Mouse (Mus musculus) MEL (cell line): ENCODE data around the gene Nfat5. TPM values are rescaled to one million over a fixed set of nuclear protein-coding genes. Genes with fewer than 3 reads are reported as not detected.

Source experiments
- DNase-seq: peaks from one replicate; pipeline ENCODE4 v3.0.0; 2011; ENCODE audit warnings: low read depth, low spot score
- H3K27ac ChIP-seq: 2 replicates; pipeline ENCODE4 v1.5.1; 2012; ENCODE audit warnings: low read depth, mild to moderate bottlenecking, control low read depth, low read length, moderate library complexity; ENCODE audit not compliant: control insufficient read depth
- H3K27me3 ChIP-seq, 2 experiments: fragments of 150-350 bp in 1 of 2; sonication (generic) in 1 of 2; 2 replicates each; pipeline ENCODE4 v1.6.1; 2012; ENCODE audit warnings: low read length in 2 of 2, mild to moderate bottlenecking in 2 of 2, improper control_type of control experiment in 1 of 2, moderate library complexity in 1 of 2; ENCODE audit not compliant: insufficient read depth in 2 of 2, control insufficient read depth in 1 of 2
- H3K36me3 ChIP-seq, 2 experiments: 2 replicates each; pipeline ENCODE4 v1.6.1; 2012 to 2014; ENCODE audit warnings: low read length in 2 of 2, improper control_type of control experiment in 1 of 2, inconsistent platforms in 1 of 2, mild to moderate bottlenecking in 1 of 2; ENCODE audit not compliant: insufficient read depth in 2 of 2, control insufficient read depth in 1 of 2
- H3K4me1 ChIP-seq, 2 experiments: fragments of 150-350 bp in 1 of 2; sonication (generic) in 1 of 2; 2 replicates each; pipeline ENCODE4 v1.6.1; 2012; ENCODE audit warnings: low read length in 2 of 2, improper control_type of control experiment in 1 of 2, mild to moderate bottlenecking in 1 of 2; ENCODE audit not compliant: insufficient read depth in 2 of 2, control insufficient read depth in 1 of 2
- H3K4me3 ChIP-seq, 2 experiments: fragments of 150-350 bp in 1 of 2; sonication (generic) in 1 of 2; 2 replicates each; pipeline ENCODE4 v1.5.1; 2012; ENCODE audit warnings: low read depth in 2 of 2, low read length in 2 of 2, mild to moderate bottlenecking in 2 of 2, moderate library complexity in 2 of 2, control low read depth in 1 of 2, improper control_type of control experiment in 1 of 2; ENCODE audit not compliant: control insufficient read depth in 1 of 2, insufficient read depth in 1 of 2
- H3K79me2 ChIP-seq: 2 replicates; pipeline ENCODE4 v1.6.1; 2012; ENCODE audit warnings: mild to moderate bottlenecking, low read length, moderate library complexity; ENCODE audit not compliant: control insufficient read depth, poor library complexity, insufficient read depth
- H3K9ac ChIP-seq: 2 replicates; pipeline ENCODE4 v1.6.1; 2012; ENCODE audit warnings: low read depth, mild to moderate bottlenecking, control low read depth, low read length, moderate library complexity; ENCODE audit not compliant: control insufficient read depth, poor library complexity, severe bottlenecking
- H3K9me3 ChIP-seq: fragments of 150-350 bp; sonication (generic); replicated peaks from 2 replicates; pipeline ENCODE4 v1.6.1; 2012; ENCODE audit warnings: mild to moderate bottlenecking, low read length, improper control_type of control experiment, moderate library complexity; ENCODE audit not compliant: insufficient read depth
- CHD1 ChIP-seq: IDR thresholded peaks from 2 replicates; pipeline ENCODE4 v1.6.1; 2012; ENCODE audit warnings: low read depth, mild to moderate bottlenecking, inconsistent platforms, low read length, improper control_type of control experiment
- CHD2 ChIP-seq: IDR thresholded peaks from 2 replicates; pipeline ENCODE4 v1.6.1; 2011; ENCODE audit warnings: low read length, improper control_type of control experiment
- CTCF ChIP-seq, 3 experiments: IDR thresholded peaks in 2 of 3; conservative IDR thresholded peaks in 1 of 3; 2 replicates each; pipeline ENCODE4 v1.5.1; 2011 to 2012; ENCODE audit warnings: low read length in 3 of 3, low read depth in 2 of 3, mild to moderate bottlenecking in 2 of 3, improper control_type of control experiment in 1 of 3, inconsistent platforms in 1 of 3, mixed read lengths in 1 of 3, moderate library complexity in 1 of 3; ENCODE audit not compliant: control insufficient read depth in 1 of 3, insufficient read depth in 1 of 3, poor library complexity in 1 of 3, severe bottlenecking in 1 of 3
- E2F4 ChIP-seq: IDR thresholded peaks from 2 replicates; pipeline ENCODE4 v1.6.1; 2011; ENCODE audit warnings: low read depth, low read length, improper control_type of control experiment, borderline replicate concordance
- ETS1 ChIP-seq: IDR thresholded peaks from 2 replicates; pipeline ENCODE4 v1.6.1; 2012; ENCODE audit warnings: low read depth, mild to moderate bottlenecking, inconsistent platforms, low read length, improper control_type of control experiment, moderate library complexity
- GABPA ChIP-seq: IDR thresholded peaks from 2 replicates; pipeline ENCODE4 v1.6.1; 2012; ENCODE audit warnings: low read depth, mild to moderate bottlenecking, inconsistent platforms, low read length, improper control_type of control experiment, moderate library complexity
- GATA1 ChIP-seq: IDR thresholded peaks from 2 replicates; pipeline ENCODE4 v1.6.1; 2011; ENCODE audit warnings: low read depth, low read length, improper control_type of control experiment
- HCFC1 ChIP-seq: IDR thresholded peaks from 2 replicates; pipeline ENCODE4 v1.6.1; 2012; ENCODE audit warnings: low read depth, mild to moderate bottlenecking, inconsistent platforms, low read length, improper control_type of control experiment, moderate library complexity
- MXI1 ChIP-seq: IDR thresholded peaks from 2 replicates; pipeline ENCODE4 v1.6.1; 2011; ENCODE audit warnings: mild to moderate bottlenecking, low read depth, low read length, improper control_type of control experiment
- MYB ChIP-seq: IDR thresholded peaks from 2 replicates; pipeline ENCODE4 v1.6.1; 2011; ENCODE audit warnings: mild to moderate bottlenecking, low read depth, low read length, improper control_type of control experiment
- MYC ChIP-seq: IDR thresholded peaks from 2 replicates; pipeline ENCODE4 v1.6.1; 2011; ENCODE audit warnings: low read depth, mild to moderate bottlenecking, low read length, improper control_type of control experiment, moderate library complexity
- NELFE ChIP-seq: IDR thresholded peaks from 2 replicates; pipeline ENCODE4 v1.6.1; 2011; ENCODE audit warnings: low read depth, low read length, improper control_type of control experiment
- NRF1 ChIP-seq: IDR thresholded peaks from 2 replicates; pipeline ENCODE4 v1.6.1; 2014; ENCODE audit warnings: low read depth, mild to moderate bottlenecking, inconsistent platforms, low read length, improper control_type of control experiment, moderate library complexity; ENCODE audit not compliant: poor library complexity, insufficient read depth, severe bottlenecking
- POLR2AphosphoS2 ChIP-seq: IDR thresholded peaks from 2 replicates; pipeline ENCODE4 v1.6.1; 2011; ENCODE audit warnings: low read length, improper control_type of control experiment
- POLR2AphosphoS5 ChIP-seq: IDR thresholded peaks from 2 replicates; pipeline ENCODE4 v1.6.1; 2012; ENCODE audit warnings: low read depth, borderline replicate concordance, mild to moderate bottlenecking, inconsistent platforms, low read length, moderate library complexity, mixed read lengths
- RAD21 ChIP-seq: IDR thresholded peaks from 2 replicates; pipeline ENCODE4 v1.6.1; 2011; ENCODE audit warnings: mild to moderate bottlenecking, low read depth, low read length, improper control_type of control experiment
- SIN3A ChIP-seq: IDR thresholded peaks from 2 replicates; pipeline ENCODE4 v1.6.1; 2012; ENCODE audit warnings: low read length, improper control_type of control experiment, inconsistent platforms
- SMC3 ChIP-seq: IDR thresholded peaks from 2 replicates; pipeline ENCODE4 v1.6.1; 2011; ENCODE audit warnings: low read depth, low read length, improper control_type of control experiment
- TAL1 ChIP-seq: IDR thresholded peaks from 2 replicates; pipeline ENCODE4 v1.6.1; 2012; ENCODE audit warnings: mild to moderate bottlenecking, inconsistent platforms, low read length, moderate library complexity, mixed read lengths
- TBP ChIP-seq: IDR thresholded peaks from 2 replicates; pipeline ENCODE4 v1.8.0; 2011; ENCODE audit warnings: low read depth, low read length, improper control_type of control experiment
- TCF12 ChIP-seq: IDR thresholded peaks from 2 replicates; pipeline ENCODE4 v1.6.1; 2014; ENCODE audit warnings: low read depth, mild to moderate bottlenecking, inconsistent platforms, low read length, improper control_type of control experiment, moderate library complexity
- UBTF ChIP-seq: IDR thresholded peaks from 2 replicates; pipeline ENCODE4 v1.6.1; 2012; ENCODE audit warnings: low read depth, mild to moderate bottlenecking, inconsistent platforms, low read length, improper control_type of control experiment, moderate library complexity, borderline replicate concordance; ENCODE audit not compliant: insufficient read depth
- USF1 ChIP-seq: IDR thresholded peaks from 2 replicates; pipeline ENCODE4 v1.6.1; 2014; ENCODE audit warnings: low read depth, mild to moderate bottlenecking, inconsistent platforms, low read length, improper control_type of control experiment, moderate library complexity
- ZC3H11A ChIP-seq: IDR thresholded peaks from 2 replicates; pipeline ENCODE4 v1.6.1; 2012; ENCODE audit warnings: low read depth, mild to moderate bottlenecking, inconsistent platforms, low read length, improper control_type of control experiment
- ZKSCAN1 ChIP-seq: IDR thresholded peaks from 2 replicates; pipeline ENCODE4 v1.6.1; 2012; ENCODE audit warnings: low read depth, mild to moderate bottlenecking, inconsistent platforms, low read length, improper control_type of control experiment, moderate library complexity
- ZMIZ1 ChIP-seq: IDR thresholded peaks from 2 replicates; pipeline ENCODE4 v1.6.1; 2012; ENCODE audit warnings: low read depth, mild to moderate bottlenecking, inconsistent platforms, low read length, improper control_type of control experiment, moderate library complexity
- polyA plus RNA-seq, 2 experiments: library from polyadenylated mRNA; stranded (reverse) in 1 of 2; unstranded in 1 of 2; fragments of >175 nt in 1 of 2; fragments of >200 nt in 1 of 2; gene quantifications; 2 replicates each; pipeline versions ENCODE4 v1.2.1 to v1.2.4; 2012; ENCODE audit warnings: low replicate concordance in 2 of 2, low read depth in 1 of 2; ENCODE audit not compliant: insufficient read length in 2 of 2, insufficient read depth in 1 of 2, missing spikeins in 1 of 2
- total RNA-seq: library from RNA; depleted of rRNA; stranded (reverse); fragments of 300-350 nt; gene quantifications from 2 replicates; pipeline ENCODE4 v1.2.3, GENCODE M21; 2012

Gene Nfat5
- total and polyA plus RNA-seq, 3 experiments: 4.2 to 11.3 TPM; not detected in 1

GRCm38 (mm10) chr8:107405935-107406334 lies 112.7 kb downstream of the Nfat5 start:
- Histone ChIP-seq H3K27me3 (no peaks in the 10 kb centered on the region), H3K36me3 (peaks cover 0 to 23% of the 10 kb centered on the region in 2 experiments; a peak in 3 of 4 replicates), H3K4me1 (peaks cover 14 to 25% of the 10 kb centered on the region in 2 experiments), H3K4me3 (no peak overlapping the region), H3K9ac (no peak overlapping the region), H3K9me3 (no peaks in the 10 kb centered on the region), H3K79me2 (no peaks in the 10 kb centered on the region; the same call in 1 of the 2 replicates), H3K27ac (no peak overlapping the region)
- TF ChIP-seq TCF12 (no peak), CTCF (IDR thresholded peaks at IDR 0.05 in 2 of 3, conservative IDR thresholded peaks at IDR 0.05 in 1 of 3; ENCODE audit: control insufficient read depth in 1 of 3, insufficient read depth in 1 of 3, low read depth in 2 of 3, low read length in 3 of 3, poor library complexity in 1 of 3, severe bottlenecking in 1 of 3) (no peak), MXI1 (no peak), ZKSCAN1 (no peak), ETS1 (no peak), HCFC1 (no peak), CHD1 (no peak), E2F4 (no peak), TBP (no peak), ZMIZ1 (no peak), POLR2AphosphoS5 (no peak), POLR2AphosphoS2 (no peak), SIN3A (no peak), CHD2 (no peak), MYC (no peak), TAL1 (no peak)
- DNase-seq: no peak

DNA sequence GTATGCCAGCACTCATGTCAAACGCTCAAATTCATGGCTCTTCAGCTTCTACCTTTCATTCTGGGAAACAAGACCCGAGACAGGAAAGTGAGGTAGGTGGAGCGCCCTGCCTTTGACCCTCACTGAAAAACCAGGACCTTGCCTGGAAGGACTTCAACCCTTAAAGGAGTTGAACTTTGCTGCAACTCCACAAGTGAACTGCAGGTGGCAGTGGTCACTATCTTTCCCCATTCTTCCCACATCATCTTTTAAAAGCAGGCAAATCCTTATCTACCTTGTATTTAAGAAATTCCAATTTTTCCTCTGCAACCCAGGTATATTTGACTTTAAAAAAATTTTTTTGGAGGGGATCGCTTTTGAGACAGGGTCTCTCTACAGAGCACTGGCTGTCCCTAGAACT lies 118.1 kb downstream of the Nfat5 start:
- H3K36me3 ChIP-seq: peaks cover 0 to 4% of the 10 kb centered on the region in 2 experiments; a peak in 2 of 4 replicates
- TF ChIP-seq MXI1 (no peak), E2F4 (no peak), GABPA (no peak), ZC3H11A (peak; percentile 12; the same call in 1 of the 2 replicates), CHD2 (no peak), POLR2AphosphoS2 (no peak), SMC3 (peak; percentile 55), RAD21 (peak; percentile 38), TAL1 (no peak), NRF1 (no peak), CTCF (IDR thresholded peaks at IDR 0.05 in 2 of 3, conservative IDR thresholded peaks at IDR 0.05 in 1 of 3; ENCODE audit: control insufficient read depth in 1 of 3, insufficient read depth in 1 of 3, low read depth in 2 of 3, low read length in 3 of 3, poor library complexity in 1 of 3, severe bottlenecking in 1 of 3) (peak; percentile 46 to 77 (median 68); a peak in 5 of 6 replicates), SIN3A (no peak), ETS1 (no peak), GATA1 (peak; percentile 34; the same call in 1 of the 2 replicates), UBTF (no peak), CHD1 (no peak), MYB (no peak), USF1 (no peak), ZMIZ1 (no peak), NELFE (no peak)
- no peak overlapping the region for H3K9ac ChIP-seq
- no peaks in the 10 kb centered on the region; the same call in 1 of the 2 replicates for H3K79me2 ChIP-seq
- no peaks in the 10 kb centered on the region for H3K27me3 ChIP-seq
- peak; percentile 65 for DNase-seq
- no peak overlapping the region for H3K27ac ChIP-seq
- H3K4me3 ChIP-seq: no peak overlapping the region
- no peaks in the 10 kb centered on the region for H3K4me1 ChIP-seq
- H3K9me3 ChIP-seq: no peaks in the 10 kb centered on the region
